Mouse (Mus musculus): ENCODE results near the gene Olfr1484. TPM values are rescaled to one million over a fixed set of nuclear protein-coding genes. Genes with fewer than 3 reads are reported as not detected.

Olfr1484 gene
- total RNA-seq (2023): not detected

GRCm38 (mm10) chr19:13583211-13583610 lies at the start of gene Olfr1484:
TSS of gene Olfr1484 (plus strand) at chr19:13583511.

DNA sequence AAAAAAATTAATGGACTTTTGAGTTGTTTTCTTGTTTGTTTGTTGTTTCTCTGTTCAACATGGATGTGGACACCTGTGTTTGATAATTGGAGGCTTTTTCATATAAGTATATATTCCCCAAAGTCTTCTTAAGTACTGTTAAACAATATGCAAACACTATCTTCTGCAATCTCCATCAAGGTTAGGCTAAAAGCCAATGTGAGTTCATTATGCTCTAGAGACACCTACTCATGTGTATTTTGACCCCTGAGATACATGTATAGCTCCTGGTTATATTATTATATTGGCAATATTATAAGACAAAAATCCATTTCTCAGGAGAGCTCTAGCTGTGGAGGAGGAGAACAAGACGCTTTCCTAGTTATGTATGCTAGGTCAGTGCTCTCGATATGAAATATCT lies 33.8 kb downstream of the Olfr1484 start, which contains the start of gene Olfr1487:
TSS of gene Olfr1487 (plus strand) at position 301 of the 400 bp plus-strand sequence.

GRCm38 (mm10) chr19:13631321-13631720 lies 48.0 kb downstream of the Olfr1484 start, which contains the start of gene Olfr1489:
TSS of gene Olfr1489 (plus strand) at chr19:13631621.

Other genes starting within 250 kb of the Olfr1484 start
- not detected for gene Olfr1466, start 244.6 kb upstream of the Olfr1484 start, total RNA-seq (2023)
- not detected for gene Olfr1467, start 221.3 kb upstream of the Olfr1484 start, total RNA-seq (2023)
- gene Olfr1469, start 175.7 kb upstream of the Olfr1484 start, total RNA-seq (2023): not detected
- not detected for gene Olfr1471, start 140.1 kb upstream of the Olfr1484 start, total RNA-seq (2023)
- not detected for gene Olfr1472, start 127.4 kb upstream of the Olfr1484 start, total RNA-seq (2023)
- gene Olfr1474, start 113.9 kb upstream of the Olfr1484 start, total RNA-seq (2023): not detected
- not detected for gene Olfr1475, start 103.3 kb upstream of the Olfr1484 start, total RNA-seq (2023)
- not detected for gene Olfr1477, start 83.0 kb upstream of the Olfr1484 start, total RNA-seq (2023)
- not detected for gene Olfr1480, start 55.6 kb upstream of the Olfr1484 start, total RNA-seq (2023)
- not detected for gene Olfr1487, start 33.9 kb downstream of the Olfr1484 start, total RNA-seq (2023)
- gene Olfr1489, start 48.1 kb downstream of the Olfr1484 start, total RNA-seq (2023): not detected
- gene Olfr1490, start 67.6 kb downstream of the Olfr1484 start, total RNA-seq (2023): not detected
- gene Olfr1491, start 113.8 kb downstream of the Olfr1484 start, total RNA-seq (2023): not detected
- not detected for gene Olfr1493-ps1, start 139.8 kb downstream of the Olfr1484 start, total RNA-seq (2023)
- gene Olfr1494, start 156.2 kb downstream of the Olfr1484 start, total RNA-seq (2023): not detected
- gene Olfr1495, start 181.1 kb downstream of the Olfr1484 start, total RNA-seq (2023): not detected
- not detected for gene Olfr1496, start 194.4 kb downstream of the Olfr1484 start, total RNA-seq (2023)
- gene Olfr1497, start 214.7 kb downstream of the Olfr1484 start, total RNA-seq (2023): not detected
- not detected for gene Olfr1499, start 235.9 kb downstream of the Olfr1484 start, total RNA-seq (2023)
- gene Olfr1500, start 247.0 kb downstream of the Olfr1484 start, total RNA-seq (2023): not detected

All from T-cell, adult 66 days (primary cell).